Mouse (Mus musculus) frontal cortex, postnatal 10 days (tissue): ENCODE data around the gene Slc17a8.
"Not testable (repeated sequence)": the region's sequence is repeated elsewhere in the genome, so short reads cannot be mapped to it uniquely, and the experiment has no call there.

Experiments
- DNase-seq, 2 experiments: peaks; one replicate each; pipeline ENCODE4 v3.0.0; 2022; ENCODE audit warnings: low spot score in 2 of 2, mixed read lengths in 1 of 2

Slc17a8 gene

GRCm38 (mm10) chr10:89589877-89590276 is 31.2 kb downstream of the Slc17a8 start:
- no peak for DNase-seq

- DNase-seq = no peak
Observed at GRCm38 (mm10) chr10:89588708-89589107, 32.3 kb downstream of the Slc17a8 start.

GRCm38 (mm10) chr10:89584709-89585108 is 36.3 kb downstream of the Slc17a8 start:
- DNase-seq = no peak

- DNase-seq = no peak
Observed at GRCm38 (mm10) chr10:89578801-89579200, 42.3 kb downstream of the Slc17a8 start.

GRCm38 (mm10) chr10:89577666-89578065 is 43.4 kb downstream of the Slc17a8 start:
- DNase-seq = no peak

- no peak for DNase-seq
Observed at GRCm38 (mm10) chr10:89573421-89573820, 47.6 kb downstream of the Slc17a8 start.

GRCm38 (mm10) chr10:89572946-89573345 is 48.1 kb downstream of the Slc17a8 start:
- no peak for DNase-seq

- DNase-seq = no peak
Observed at GRCm38 (mm10) chr10:89567391-89567790, 53.7 kb downstream of the Slc17a8 start.

GRCm38 (mm10) chr10:89565301-89566022 is 55.6 kb downstream of the Slc17a8 start:
- DNase-seq = no peak

- no peak for DNase-seq
Observed at GRCm38 (mm10) chr10:89562113-89562512, 58.9 kb downstream of the Slc17a8 start.

- DNase-seq = no peak
Observed at GRCm38 (mm10) chr10:89559351-89559750, 61.7 kb downstream of the Slc17a8 start.

- not testable (repeated sequence) for DNase-seq
Observed at GRCm38 (mm10) chr10:89554885-89555284, 66.2 kb downstream of the Slc17a8 start.

- not testable (repeated sequence) for DNase-seq
Observed at GRCm38 (mm10) chr10:89553855-89554254, 67.2 kb downstream of the Slc17a8 start.

GRCm38 (mm10) chr10:89553015-89553414 is 68.0 kb downstream of the Slc17a8 start:
- no peak for DNase-seq

GRCm38 (mm10) chr10:89551657-89552056 is 69.4 kb downstream of the Slc17a8 start:
- no peak for DNase-seq

GRCm38 (mm10) chr10:89548028-89548427 is 73.0 kb downstream of the Slc17a8 start:
- DNase-seq = no peak

- no peak for DNase-seq
Observed at GRCm38 (mm10) chr10:89546989-89547388, 74.1 kb downstream of the Slc17a8 start.

GRCm38 (mm10) chr10:89543867-89544266 is 77.2 kb downstream of the Slc17a8 start:
- DNase-seq = no peak

GRCm38 (mm10) chr10:89542321-89542720 is 78.7 kb downstream of the Slc17a8 start:
- DNase-seq = no peak

GRCm38 (mm10) chr10:89532929-89533727 is 87.9 kb downstream of the Slc17a8 start, which contains the start of gene Nr1h4:
TSS of gene Nr1h4 (minus strand) at chr10:89533585.
- no peak for DNase-seq

GRCm38 (mm10) chr10:89532451-89532850 is 88.6 kb downstream of the Slc17a8 start:
- no peak for DNase-seq

GRCm38 (mm10) chr10:89531976-89532375 is 89.1 kb downstream of the Slc17a8 start:
- DNase-seq = no peak

- no peak for DNase-seq
Observed at GRCm38 (mm10) chr10:89531194-89531634, 89.8 kb downstream of the Slc17a8 start.
